In genomic region chr8:47218536-47218935, GRCm38 (mm10) we compare ENCODE assay signal across 10 mouse cellular contexts.
A peak's percentile ranks its signal among the peaks of the same experiment; 100 is the strongest.
DNase-seq lines count a peak whose midpoint lies in the region; ATAC-seq lines count a peak whose summit lies in the region.
"Had no signal": no experiment of that assay in that cellular context is flagged by ENCODE, and none has a peak within 500 bp of the region (broad histone marks: within the 10 kb centered on the region; RNA-seq: fewer than 3 reads in every experiment).

No protein-coding gene starts in this region.

- WGBS in midbrain, embryonic 13.5 days, result 22% methylated on average over 6 of the region's 6 CpGs

- no peaks in the 10 kb centered on the region for H3K36me3 ChIP-seq in midbrain, embryonic 13.5 days

- H3K27ac ChIP-seq in midbrain, embryonic 13.5 days, result peak overlapping the region; percentile 78
- H3K27ac ChIP-seq: macrophage had no signal

- no peak for DNase-seq in frontal cortex, postnatal 14 days (ENCODE audit: low spot score in 2 of 2)
- DNase-seq in adrenal gland, postnatal 25 days, result peak; percentile 36
- DNase-seq in gonadal fat pad, adult 2 months (ENCODE audit: low read depth), result peak; percentile 76
- DNase-seq in frontal cortex, postnatal 25 days (ENCODE audit: low spot score in 2 of 2), result no peak
- no peak for DNase-seq in layer of hippocampus, adult 11-12 months (ENCODE audit: low spot score)
- DNase-seq in left cerebral cortex, postnatal 36 days (ENCODE audit: low spot score in 2 of 2), result no peak
- DNase-seq: spleen, adult 18-20 months had no signal

- peak overlapping the region; percentile 55 for H3K9ac ChIP-seq in midbrain, embryonic 13.5 days (replicated peaks)

- no peaks in the 10 kb centered on the region for H3K9me3 ChIP-seq in midbrain, embryonic 13.5 days

- 0 out of 2 replicates have a peak, but pooled peaks have one; percentile 11 for ATAC-seq in frontal cortex, adult (ENCODE audit: low TSS enrichment)
- peak; percentile 65 for ATAC-seq in midbrain, embryonic 13.5 days

- peak overlapping the region; percentile 25 for H3K4me2 ChIP-seq in midbrain, embryonic 13.5 days (replicated peaks)

- no peaks in the 10 kb centered on the region for H3K27me3 ChIP-seq in midbrain, embryonic 13.5 days

- H3K4me1 ChIP-seq in midbrain, embryonic 13.5 days (replicated peaks), result peaks cover 75% of the 10 kb centered on the region

- intact Hi-C loops in left cerebral cortex, postnatal 36 days (cut with DNase I), result no loop called here

- no peak overlapping the region for H3K4me3 ChIP-seq in midbrain, embryonic 13.5 days (replicated peaks)

Comparison
In these comparisons a context has a peak if more than half of its experiments do, and no peak if none do; other contexts are left out.
1. DNase-seq: peak in adrenal gland, postnatal 25 days (single experiment) and gonadal fat pad, adult 2 months (single experiment); none in frontal cortex, postnatal 14 days (0 of 2), frontal cortex, postnatal 25 days (0 of 2), layer of hippocampus, adult 11-12 months (single experiment) and left cerebral cortex, postnatal 36 days (0 of 2).